Mouse (Mus musculus) gastrocnemius, postnatal 36 days (tissue): ENCODE results near the gene Fbxo21. TPM values are rescaled to one million over a fixed set of nuclear protein-coding genes. Genes with fewer than 3 reads are reported as not detected.

Source experiments
- DNase-seq, 2 experiments: peaks; one replicate each; pipeline ENCODE4 v3.0.0; 2022
- intact Hi-C: fragments of 180-260 bp; cut with DNase I; formaldehyde crosslinking; loops from one replicate; pipeline ENCODE4 v1.15.1; 2025
- total RNA-seq, 2 experiments: library from RNA; stranded (reverse); gene quantifications; 2 replicates each; pipeline ENCODE4 v1.2.3; 2021

Fbxo21 gene
- total RNA-seq, 2 experiments from 2014 or later, result 8.5 to 13.6 TPM

DNA sequence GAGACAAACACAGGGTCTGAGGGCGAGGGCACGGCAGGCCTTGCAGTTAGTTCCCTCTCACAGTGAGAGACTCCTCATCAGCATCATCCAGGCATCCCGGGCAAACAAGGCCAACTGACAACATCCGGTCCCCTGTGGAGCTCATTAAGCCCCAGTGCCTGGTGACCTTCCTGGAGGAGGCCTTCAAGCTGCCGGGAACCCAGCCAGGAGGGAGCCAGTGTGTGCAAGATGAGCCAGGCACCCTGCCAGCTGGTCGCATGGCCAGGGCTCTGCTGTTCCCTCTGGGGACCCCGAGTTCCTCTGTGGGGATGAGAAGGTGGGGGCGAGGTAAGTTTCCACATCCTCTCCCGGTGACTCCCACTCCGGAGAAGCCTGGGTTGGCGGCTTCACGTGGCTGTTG, 38.5 kb downstream of the Fbxo21 start:
- intact Hi-C loops, result no loop called here

GRCm38 (mm10) chr5:118015669-118016068, 39.1 kb downstream of the Fbxo21 start:
- no peak for DNase-seq
- intact Hi-C loops, result no loop called here

More for the DNA sequence above, 38.5 kb downstream of the Fbxo21 start:
- DNase-seq, result peak in 1 of 2 experiments; percentile 44

- intact Hi-C loops, result no loop called here
- DNase-seq, result no peak
Measured at GRCm38 (mm10) chr5:118017527-118017926, 41.0 kb downstream of the Fbxo21 start.

DNA sequence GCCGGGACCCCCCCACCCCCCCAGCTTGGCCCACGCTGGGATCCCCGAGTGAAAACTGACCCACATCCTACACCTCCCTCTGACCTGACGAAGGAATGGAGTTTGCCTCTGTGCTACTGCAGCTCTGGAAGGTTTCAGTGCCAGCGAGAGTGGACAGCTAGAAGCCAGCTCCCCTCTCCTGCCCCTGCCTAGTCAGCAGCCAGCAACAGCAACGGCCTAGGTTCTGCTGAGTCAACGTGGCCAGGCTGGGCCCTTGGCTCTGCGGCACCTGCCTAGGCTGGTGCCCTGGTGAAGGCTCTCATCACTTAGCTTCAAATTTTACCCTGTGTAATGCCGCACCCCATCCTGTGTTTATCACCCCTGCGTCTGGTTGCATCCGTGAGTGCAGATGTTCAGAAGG, 43.4 kb downstream of the Fbxo21 start:
- intact Hi-C loops, result no loop called here
- DNase-seq, result no peak

DNA sequence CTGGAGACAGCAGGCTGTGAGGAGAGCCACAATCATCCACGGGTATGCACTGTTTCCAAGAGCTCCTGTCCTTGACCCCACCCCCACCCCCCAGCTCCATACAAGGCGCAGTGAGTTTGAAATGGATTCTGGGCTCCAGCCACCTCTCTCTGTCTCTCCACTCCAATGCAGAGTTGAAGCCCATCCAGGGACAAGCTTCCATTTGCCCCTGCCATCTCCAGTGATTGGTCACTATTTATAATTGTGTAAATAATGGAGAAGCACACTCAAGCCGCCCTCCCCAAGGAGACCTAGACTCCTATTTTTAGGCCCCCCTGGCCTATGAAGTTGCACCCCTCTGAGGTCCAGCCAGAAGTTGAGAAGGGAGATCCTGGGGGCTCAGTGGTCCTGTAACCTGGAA, 46.5 kb downstream of the Fbxo21 start:
- DNase-seq, result no peak
- intact Hi-C loops, result no loop called here

- intact Hi-C loops, result no loop called here
- no peak for DNase-seq
Measured at GRCm38 (mm10) chr5:118025880-118026279, 49.4 kb downstream of the Fbxo21 start.

GRCm38 (mm10) chr5:118026343-118026742, 49.8 kb downstream of the Fbxo21 start:
- intact Hi-C loops, result no loop called here
- no peak for DNase-seq

DNA sequence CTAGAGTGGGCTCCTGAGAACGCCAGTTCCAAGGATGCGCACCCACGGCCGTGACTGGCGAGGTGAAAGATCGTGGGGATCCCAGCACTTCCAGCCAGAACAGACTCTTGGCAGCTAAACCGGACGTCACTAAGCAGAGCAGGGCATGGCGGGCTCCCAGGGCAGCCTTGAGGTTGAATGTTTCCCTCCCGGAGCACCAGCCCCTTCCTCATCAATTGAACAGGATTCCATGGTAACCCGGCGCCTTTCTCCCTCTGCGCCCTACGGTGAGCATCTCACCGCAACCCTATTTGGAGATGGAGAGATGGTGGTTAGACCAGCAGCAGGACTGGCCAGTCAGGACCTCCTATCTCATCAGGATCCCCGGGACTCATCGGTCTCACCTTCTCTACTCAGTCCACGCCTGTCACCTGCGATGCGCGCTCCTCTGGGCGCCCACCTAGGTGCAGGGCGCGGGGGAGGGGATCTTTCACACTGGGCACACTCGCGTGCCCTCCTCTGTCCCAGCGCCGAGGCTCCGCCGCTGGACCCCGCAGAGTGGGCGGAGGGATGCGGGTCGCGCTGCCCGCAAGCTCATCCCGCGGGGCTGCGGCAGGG, 50.7 kb downstream of the Fbxo21 start:
- intact Hi-C loops, result no loop called here
- no peak for DNase-seq

DNA sequence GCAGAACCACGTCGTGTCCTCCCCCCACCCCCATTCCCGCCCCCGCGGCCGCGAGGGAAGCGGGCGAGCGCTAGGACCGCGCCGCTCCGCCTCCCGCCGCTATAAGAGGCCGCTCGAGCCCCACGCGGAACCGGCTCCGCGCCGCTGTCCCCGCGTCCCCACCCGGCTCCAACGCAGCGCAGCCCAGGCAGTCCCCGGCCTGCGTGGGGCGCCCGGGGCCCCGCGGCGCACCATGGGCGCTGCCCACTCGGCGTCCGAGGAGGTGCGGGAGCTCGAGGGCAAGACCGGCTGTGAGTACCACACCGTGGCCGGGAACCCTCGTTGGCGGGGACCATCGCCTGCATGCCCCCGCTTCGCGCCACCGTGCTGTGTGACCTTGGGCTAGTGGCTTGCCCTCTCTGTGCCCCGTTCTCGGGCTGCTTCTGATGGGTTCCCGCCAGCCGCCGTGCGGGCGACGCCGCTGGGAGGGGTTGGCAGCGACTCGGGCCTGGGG, 51.2 kb downstream of the Fbxo21 start, which contains the start of gene Tesc:
TSS of gene Tesc (plus strand) at position 46 of the 493 bp plus-strand sequence.
- intact Hi-C loops, result no loop called here
- no peak for DNase-seq

DNA sequence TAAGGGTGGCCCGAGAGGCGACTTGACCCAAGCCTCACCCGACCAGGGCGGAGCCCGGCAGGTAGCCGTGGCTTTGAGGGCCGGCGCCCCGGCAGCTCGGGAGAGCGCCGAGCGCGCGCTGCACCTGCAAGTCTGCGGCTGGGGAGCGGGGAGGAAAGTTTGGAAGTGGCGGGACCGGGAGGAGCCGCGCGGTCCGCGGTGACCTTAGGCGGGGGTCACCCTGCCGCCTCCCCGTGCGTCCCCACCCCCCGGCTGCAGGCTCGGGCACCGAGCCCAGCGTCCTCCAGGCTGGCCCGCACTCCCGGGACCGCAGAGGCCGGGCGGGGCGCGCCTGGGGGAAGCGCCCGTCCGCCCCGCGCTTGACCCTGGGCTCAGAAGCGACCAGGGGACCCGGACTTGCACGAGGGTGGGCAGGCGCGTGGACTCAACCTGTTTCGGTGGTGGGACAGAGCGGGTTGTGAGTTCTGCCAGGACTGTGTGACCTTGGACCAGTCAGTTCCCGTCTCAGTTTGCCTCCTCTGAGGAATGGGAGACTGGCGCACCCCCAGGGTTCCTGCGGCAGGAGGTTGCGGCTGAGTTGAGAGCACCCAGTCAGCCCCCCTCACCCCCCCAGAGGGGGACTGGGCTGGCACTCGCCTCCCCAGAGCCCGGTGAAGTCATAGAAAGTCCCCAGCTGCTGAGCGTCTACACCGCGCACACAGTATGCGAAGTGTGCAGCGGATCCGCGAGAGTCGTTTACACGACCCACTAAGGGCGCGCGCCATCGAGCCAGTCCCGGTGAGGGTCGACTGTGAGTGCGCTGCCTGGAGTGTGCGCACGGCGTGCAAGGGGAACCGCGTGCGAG, 51.9 kb downstream of the Fbxo21 start:
- DNase-seq, result no peak
- intact Hi-C loops, result no loop called here

GRCm38 (mm10) chr5:118029035-118029408, 52.5 kb downstream of the Fbxo21 start:
- intact Hi-C loops, result no loop called here
- no peak for DNase-seq

DNA sequence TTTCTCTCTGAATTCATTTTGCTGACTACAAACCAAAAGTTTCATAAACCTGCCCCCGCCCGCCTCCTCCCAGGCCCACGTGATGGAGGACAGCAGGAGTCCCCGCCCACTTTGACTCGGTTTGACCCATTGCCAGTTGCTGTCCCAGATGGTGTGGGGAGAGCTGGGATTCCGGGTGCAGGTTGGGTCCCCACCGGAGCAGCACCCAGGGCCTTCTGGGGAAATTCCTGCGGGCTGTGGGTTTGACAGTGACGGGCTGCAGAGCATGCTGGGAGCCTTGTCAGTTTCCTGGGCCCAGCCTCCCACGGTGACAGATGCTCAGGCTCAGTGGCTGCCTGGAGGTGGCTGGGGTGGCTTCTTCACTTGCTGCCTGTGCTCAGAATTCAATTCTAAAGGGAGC, 52.9 kb downstream of the Fbxo21 start:
- intact Hi-C loops, result no loop called here
- no peak for DNase-seq

- intact Hi-C loops, result no loop called here
- no peak for DNase-seq
Measured at GRCm38 (mm10) chr5:118030022-118030675, 53.6 kb downstream of the Fbxo21 start.

DNA sequence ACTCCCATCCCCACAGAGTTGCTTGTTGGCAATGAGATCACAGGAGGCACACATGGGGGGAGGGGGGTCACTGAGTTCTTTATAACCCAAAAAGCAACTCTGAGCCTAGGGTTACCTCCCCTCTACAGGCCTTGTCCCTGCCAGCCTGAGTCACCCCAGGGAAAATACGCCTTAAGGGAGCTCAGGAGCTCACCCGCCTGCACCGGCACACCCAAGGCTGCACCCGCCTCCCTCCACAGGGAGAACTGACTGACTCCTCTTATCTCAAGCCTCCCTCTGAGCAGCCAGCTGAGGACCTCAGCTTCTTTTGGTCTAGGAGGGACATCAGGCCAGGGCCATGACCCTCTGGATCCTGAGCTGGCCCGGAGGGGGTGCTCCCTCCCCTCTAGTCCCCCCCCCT, 54.5 kb downstream of the Fbxo21 start:
- intact Hi-C loops, result no loop called here
- no peak for DNase-seq

DNA sequence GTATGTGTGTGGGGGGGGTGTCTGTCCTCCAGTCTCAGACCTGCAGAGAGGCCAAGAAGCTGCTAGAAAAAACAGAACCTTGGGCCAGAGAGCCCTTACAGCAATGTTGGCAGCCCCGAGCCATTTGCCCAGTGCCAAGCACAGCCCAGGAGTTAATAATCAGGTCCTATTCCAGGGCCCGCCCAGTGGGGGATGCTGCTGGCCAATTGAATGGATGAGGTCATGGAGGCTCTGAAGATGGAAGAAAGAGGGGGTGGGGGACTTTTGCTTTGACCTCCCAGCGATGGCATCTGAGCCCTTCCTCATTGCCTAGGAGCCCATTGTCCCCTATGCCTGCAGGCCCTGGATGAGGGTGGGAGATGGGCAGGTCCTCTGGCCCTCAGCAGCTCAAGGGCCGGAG, 55.0 kb downstream of the Fbxo21 start:
- DNase-seq, result no peak
- intact Hi-C loops, result no loop called here

DNA sequence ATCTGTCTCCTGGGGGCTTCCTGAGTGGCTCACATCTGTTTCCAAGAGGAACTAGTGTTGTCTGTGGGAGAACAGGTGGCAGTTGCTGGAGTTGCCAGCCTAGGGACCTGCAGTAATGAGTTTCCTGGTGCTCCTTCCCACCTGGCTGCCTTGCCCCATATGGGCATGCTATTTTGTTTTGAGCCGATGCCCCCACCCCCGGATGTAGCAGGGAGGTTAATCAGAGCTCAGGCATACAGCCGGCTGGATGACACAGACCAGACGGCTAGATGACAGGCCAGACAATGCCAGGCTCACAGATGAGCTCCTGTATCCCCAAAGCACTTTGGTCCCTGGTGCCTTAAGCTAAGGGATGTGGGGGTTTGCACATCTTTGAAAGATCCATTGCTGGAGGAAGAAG, 56.8 kb downstream of the Fbxo21 start:
- intact Hi-C loops, result no loop called here

GRCm38 (mm10) chr5:118033740-118034139, 57.2 kb downstream of the Fbxo21 start:
- DNase-seq, result no peak

More for the DNA sequence above, 56.8 kb downstream of the Fbxo21 start:
- no peak for DNase-seq

GRCm38 (mm10) chr5:118034632-118035031, 58.1 kb downstream of the Fbxo21 start:
- intact Hi-C loops, result no loop called here
- DNase-seq, result no peak

More at GRCm38 (mm10) chr5:118033740-118034139, 57.2 kb downstream of the Fbxo21 start:
- intact Hi-C loops, result no loop called here

DNA sequence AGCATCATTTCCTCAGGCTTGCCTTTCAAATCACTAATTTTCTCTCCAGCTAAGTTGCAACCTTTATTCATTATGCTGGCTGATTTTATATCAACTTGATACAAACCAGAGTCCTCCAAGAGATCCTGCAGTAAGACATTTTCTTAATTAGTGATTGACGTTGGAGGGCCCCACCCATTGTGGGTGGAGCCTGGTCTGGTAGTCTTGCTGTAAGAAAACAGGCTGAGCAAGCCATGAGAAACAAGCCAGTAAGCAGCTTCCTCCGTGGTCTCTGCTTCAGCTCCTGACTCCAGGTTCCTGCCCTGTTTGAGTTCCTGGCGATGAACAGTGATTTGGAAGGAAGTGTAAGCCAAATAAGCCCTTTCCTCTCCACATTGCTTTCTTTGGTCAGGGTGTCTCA, 59.3 kb downstream of the Fbxo21 start:
- no peak for DNase-seq
- intact Hi-C loops, result no loop called here

DNA sequence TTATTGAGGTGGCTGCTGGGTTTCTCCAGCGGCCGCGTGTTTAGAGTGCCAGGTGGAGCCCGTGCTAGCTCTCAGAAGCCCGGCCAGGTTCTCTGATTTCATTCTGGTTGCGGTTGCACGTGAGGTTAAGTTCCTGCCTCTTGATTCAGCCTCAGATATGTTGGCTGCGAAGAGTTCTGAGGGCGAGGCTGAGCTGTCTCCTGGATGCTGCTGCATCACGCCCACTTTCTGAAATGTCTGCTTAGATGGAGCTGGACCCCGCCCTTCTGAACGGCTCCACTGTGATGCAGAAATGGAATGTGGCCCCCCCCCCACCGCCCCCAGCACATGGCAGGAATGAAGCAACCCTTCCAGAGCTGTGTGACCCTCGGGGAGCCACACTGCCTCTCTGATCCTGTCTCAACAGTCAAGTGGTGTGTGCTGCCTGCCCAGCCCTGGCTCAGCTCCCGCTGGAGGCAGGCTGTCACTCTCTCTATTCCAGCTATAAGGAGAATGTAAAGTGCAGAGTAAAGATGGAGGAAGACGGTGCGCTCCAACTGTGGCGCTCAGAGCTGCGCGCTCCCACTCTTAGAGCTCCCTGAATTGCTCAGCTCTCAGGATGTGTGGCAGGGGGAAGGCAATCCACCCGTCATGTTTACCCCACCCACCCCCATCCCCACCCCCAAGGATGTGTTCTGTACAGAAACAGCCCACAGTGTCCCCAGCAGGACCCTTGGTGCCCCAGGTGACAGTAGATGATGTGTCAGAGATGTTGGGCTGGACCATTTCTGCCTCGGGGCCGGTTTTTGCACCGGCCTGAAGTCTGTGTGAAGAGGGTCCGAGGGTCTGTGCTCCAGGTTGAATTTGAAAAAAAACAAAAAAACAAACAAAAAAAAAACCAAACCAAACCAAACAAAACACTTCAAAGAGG, 60.6 kb downstream of the Fbxo21 start:
- intact Hi-C loops, result no loop called here
- no peak for DNase-seq
